In the genomic region with DNA sequence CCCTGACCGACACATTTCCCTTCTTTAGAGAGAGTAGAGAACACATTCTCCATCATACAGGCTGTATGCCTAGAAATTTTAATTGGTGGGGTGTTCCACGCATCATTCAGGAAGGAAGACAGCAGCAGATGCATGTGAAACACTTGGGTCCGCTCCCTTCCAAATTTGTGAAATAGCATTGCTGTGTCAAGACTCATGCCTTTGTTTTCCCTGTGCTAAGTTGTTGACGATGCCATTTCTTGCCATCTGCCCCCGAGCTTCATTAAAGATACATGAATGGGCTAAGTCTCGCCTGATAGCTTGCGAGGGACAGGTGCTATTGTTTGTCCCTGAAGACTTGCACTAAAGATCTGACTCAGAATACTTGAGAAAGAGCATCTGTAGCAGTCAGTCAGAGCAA, we compare ENCODE assay signal across 13 mouse cellular contexts.
"Had no signal": no experiment of that assay in that cellular context is flagged by ENCODE, and none has a peak within 500 bp of the region (broad histone marks: within the 10 kb centered on the region; RNA-seq: fewer than 3 reads in every experiment).

No protein-coding gene starts in this region.

- H3K27ac ChIP-seq: limb, embryonic 15.5 days; liver, embryonic 13.5 days; lung, embryonic 15.5 days; macrophage; midbrain, embryonic 12.5 days; stomach, embryonic 15.5 days had no signal

- DNase-seq: kidney, postnatal 25 days; layer of hippocampus, postnatal 36 days; liver, embryonic 13.5 days; liver, postnatal 0 days; lung, postnatal 14 days; right cerebral cortex, postnatal 14 days; thymus, postnatal 36 days had no signal

- H3K9ac ChIP-seq: limb, embryonic 15.5 days; liver, embryonic 13.5 days; liver, postnatal 0 days; lung, embryonic 15.5 days; midbrain, embryonic 12.5 days; stomach, embryonic 15.5 days had no signal

- H3K4me2 ChIP-seq: limb, embryonic 15.5 days; liver, embryonic 13.5 days; lung, embryonic 15.5 days; midbrain, embryonic 12.5 days; stomach, embryonic 15.5 days had no signal

- ATAC-seq: liver, postnatal 0 days had no signal

- H3K36me3 ChIP-seq: limb, embryonic 15.5 days; liver, embryonic 13.5 days; lung, embryonic 15.5 days; midbrain, embryonic 12.5 days; stomach, embryonic 15.5 days had no signal

- H3K27me3 ChIP-seq: limb, embryonic 15.5 days; liver, embryonic 13.5 days; lung, embryonic 15.5 days; midbrain, embryonic 12.5 days; stomach, embryonic 15.5 days had no signal

- H3K4me3 ChIP-seq: limb, embryonic 15.5 days; liver, embryonic 13.5 days; lung, embryonic 15.5 days; megakaryocyte, embryonic 14.5 days; midbrain, embryonic 12.5 days; stomach, embryonic 15.5 days had no signal

- H3K9me3 ChIP-seq: limb, embryonic 15.5 days; liver, embryonic 13.5 days; lung, embryonic 15.5 days; midbrain, embryonic 12.5 days; stomach, embryonic 15.5 days had no signal

- H3K4me1 ChIP-seq: limb, embryonic 15.5 days; liver, embryonic 13.5 days; lung, embryonic 15.5 days; stomach, embryonic 15.5 days had no signal
